Mouse (Mus musculus) bone marrow macrophage, adult 2 months (primary cell): Measurements from ENCODE around the gene Gm49321. TPM values are rescaled to one million over a fixed set of nuclear protein-coding genes. Genes with fewer than 3 reads are reported as not detected.

Experiments
- H3K27ac ChIP-seq: 2 replicates; pipeline ENCODE4 v1.5.1; 2012; ENCODE audit warnings: low read depth, low read length; ENCODE audit not compliant: insufficient read depth
- H3K4me1 ChIP-seq: 2 replicates; pipeline ENCODE4 v1.6.1; 2012; ENCODE audit warnings: low read length; ENCODE audit not compliant: control insufficient read depth, insufficient read depth
- H3K4me3 ChIP-seq: 2 replicates; pipeline ENCODE4 v1.5.1; 2012; ENCODE audit warnings: mild to moderate bottlenecking, low read length, moderate library complexity; ENCODE audit not compliant: insufficient read depth
- CTCF ChIP-seq: IDR thresholded peaks from 2 replicates; pipeline ENCODE4 v1.5.1; 2012; ENCODE audit warnings: low read depth, mild to moderate bottlenecking, low read length, moderate library complexity
- POLR2A ChIP-seq: IDR thresholded peaks from 2 replicates; pipeline ENCODE4 v1.6.1; 2012; ENCODE audit warnings: mild to moderate bottlenecking, low read depth, low read length, borderline replicate concordance
- polyA plus RNA-seq: library from polyadenylated mRNA; stranded (reverse); fragments of >200 nt; gene quantifications from 2 replicates; pipeline ENCODE4 v1.2.4, GENCODE M21; 2012; ENCODE audit not compliant: missing spikeins, insufficient read depth, insufficient read length

Gm49321 gene
- 6.1 and 7.1 TPM in 2 replicates for polyA plus RNA-seq

DNA sequence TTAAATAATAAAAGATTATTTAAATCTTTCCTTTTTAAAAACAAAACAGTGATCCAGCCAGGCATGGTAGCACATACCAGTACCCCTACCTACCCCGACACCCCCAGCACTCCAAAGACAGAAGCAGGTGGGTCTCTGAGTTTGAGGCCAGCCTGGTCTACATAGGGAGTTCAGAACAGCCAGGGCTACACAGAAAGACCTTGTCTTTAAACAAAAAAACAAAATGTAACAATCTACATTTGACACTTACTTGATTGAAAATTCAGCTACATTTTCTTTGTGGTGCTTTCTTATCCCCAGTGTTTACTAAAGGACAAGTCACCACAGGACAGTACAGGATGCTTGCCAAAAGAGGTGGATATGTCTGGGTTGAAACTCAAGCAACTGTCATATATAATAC lies at the start of gene Gm49321:
Gene Gm49321 (plus strand): TSS at position 301 of the 400 bp plus-strand sequence.
- peaks cover 2% of the 10 kb centered on the region; the same call in 1 of the 2 replicates for H3K4me1 ChIP-seq
- TF ChIP-seq POLR2A = no peak
- H3K27ac ChIP-seq = no peak within 1 kb of the TSS
- H3K4me3 ChIP-seq = no peak within 1 kb of the TSS

DNA sequence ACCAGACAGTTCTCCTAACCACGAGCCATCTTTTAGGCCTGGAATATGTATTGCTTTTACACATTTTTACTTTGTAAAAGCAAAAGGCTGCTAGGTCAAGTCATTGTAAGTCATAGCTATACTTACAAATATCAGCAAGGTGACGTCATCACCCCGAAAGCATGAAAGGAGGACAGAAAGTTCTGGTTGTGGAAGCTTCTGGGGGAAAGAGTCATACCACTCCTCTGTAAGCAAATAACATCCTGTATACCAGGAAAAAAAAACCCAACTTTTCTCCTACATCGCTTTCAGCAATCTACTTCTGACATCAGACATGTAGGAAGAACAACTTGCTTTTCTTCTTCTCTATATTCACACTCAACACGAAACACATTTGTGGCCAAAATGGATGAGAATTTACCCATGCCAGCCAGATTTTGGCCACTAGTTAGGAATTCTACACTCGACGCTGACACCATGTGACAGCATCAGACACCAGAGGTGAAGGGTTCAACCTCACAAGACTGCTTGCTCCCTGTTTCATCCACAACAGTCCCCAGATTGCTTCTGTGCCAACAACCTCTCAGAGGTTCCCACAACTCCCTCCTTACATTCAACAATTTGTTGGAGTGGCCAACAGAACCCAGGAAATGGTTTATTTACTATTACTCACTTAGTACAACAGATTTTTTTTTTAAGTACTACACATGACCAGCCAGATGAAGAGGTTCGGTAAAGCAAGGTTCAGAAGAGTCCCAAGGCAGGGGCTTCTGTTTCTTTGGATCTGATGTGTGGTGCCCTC lies 49.3 kb upstream of the Gm49321 start:
- no peak overlapping the region for H3K4me3 ChIP-seq
- no peak overlapping the region for H3K27ac ChIP-seq
- no peak for TF ChIP-seq CTCF
- H3K4me1 ChIP-seq = peaks cover 14% of the 10 kb centered on the region

DNA sequence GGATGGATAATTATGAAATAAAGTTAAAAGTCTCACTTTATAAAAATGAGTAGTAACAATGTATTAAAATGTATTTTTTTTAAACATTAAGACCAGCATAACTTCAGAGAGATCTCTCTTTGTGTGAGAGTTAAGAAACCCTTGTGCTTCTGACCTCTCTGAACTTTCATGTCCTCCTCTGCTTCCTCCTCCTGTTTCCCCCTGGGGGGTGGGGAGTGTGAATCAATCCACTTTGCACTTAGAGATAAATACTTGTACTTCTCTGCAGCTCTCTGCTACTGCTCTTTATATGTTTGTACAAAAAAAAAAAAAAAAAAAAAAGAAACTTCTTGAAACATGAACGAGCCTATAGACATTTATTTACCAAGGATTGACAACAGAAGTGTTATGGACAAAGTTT lies 47.9 kb upstream of the Gm49321 start:
- TF ChIP-seq POLR2A = no peak
- TF ChIP-seq CTCF = no peak
- Histone ChIP-seq H3K4me1 (peaks cover 11% of the 10 kb centered on the region), H3K4me3 (no peak overlapping the region), H3K27ac (no peak overlapping the region)

- no peak overlapping the region for H3K27ac ChIP-seq
- H3K4me1 ChIP-seq = peaks cover 11% of the 10 kb centered on the region
- no peak overlapping the region for H3K4me3 ChIP-seq
- no peak for TF ChIP-seq CTCF
Observed at GRCm38 (mm10) chr12:73890086-73890485, 47.4 kb upstream of the Gm49321 start.

DNA sequence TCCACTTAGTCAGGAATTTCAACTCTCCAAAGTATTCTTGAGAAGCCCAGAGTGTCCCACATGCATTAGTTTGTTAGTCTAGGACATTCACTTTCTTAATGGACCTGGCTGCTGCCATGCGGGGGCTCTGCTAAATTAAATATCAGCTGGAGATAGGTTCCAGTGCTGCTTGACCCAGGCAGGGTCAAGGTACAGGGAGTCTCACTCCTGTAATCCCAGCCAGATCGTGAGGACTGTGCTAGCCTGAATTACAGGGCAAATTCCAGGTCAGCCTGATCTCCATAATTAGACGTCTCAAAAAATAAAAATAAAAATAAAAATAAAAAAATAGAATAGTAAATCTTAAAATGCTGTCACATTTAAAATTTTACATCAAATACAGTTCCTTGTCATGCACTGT lies 44.8 kb upstream of the Gm49321 start:
- H3K4me1 ChIP-seq = peaks cover 18% of the 10 kb centered on the region

GRCm38 (mm10) chr12:73894838-73895237 lies 42.6 kb upstream of the Gm49321 start:
- Histone ChIP-seq H3K4me1 (peaks cover 20% of the 10 kb centered on the region), H3K27ac (no peak overlapping the region), H3K4me3 (no peak overlapping the region)
- no peak for TF ChIP-seq CTCF

More for the DNA sequence above, 44.8 kb upstream of the Gm49321 start:
- TF ChIP-seq POLR2A (no peak), CTCF (no peak)
- H3K27ac ChIP-seq = no peak overlapping the region
- H3K4me3 ChIP-seq = no peak overlapping the region

DNA sequence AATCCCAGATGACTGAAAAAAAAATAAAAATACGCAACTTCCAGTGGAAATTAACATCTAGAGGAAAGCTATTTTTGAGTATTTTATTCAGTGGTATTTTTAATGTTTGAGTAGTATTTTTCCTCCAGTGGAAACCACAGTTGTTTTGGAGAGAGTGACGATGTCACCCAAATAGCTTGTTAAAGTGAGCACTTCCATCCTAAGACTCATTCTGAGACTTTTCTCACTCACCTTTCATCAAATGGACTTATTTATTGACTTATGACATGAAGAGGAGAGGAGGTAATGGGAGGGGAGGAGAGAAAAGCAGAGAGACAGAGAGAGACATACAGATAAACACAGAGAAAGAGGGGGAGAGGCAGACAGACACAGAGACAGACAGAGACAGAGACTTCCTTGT lies 41.8 kb upstream of the Gm49321 start:
- Histone ChIP-seq H3K4me3 (no peak overlapping the region), H3K27ac (no peak overlapping the region), H3K4me1 (peaks cover 18% of the 10 kb centered on the region)
- TF ChIP-seq POLR2A = no peak
- no peak for TF ChIP-seq CTCF

DNA sequence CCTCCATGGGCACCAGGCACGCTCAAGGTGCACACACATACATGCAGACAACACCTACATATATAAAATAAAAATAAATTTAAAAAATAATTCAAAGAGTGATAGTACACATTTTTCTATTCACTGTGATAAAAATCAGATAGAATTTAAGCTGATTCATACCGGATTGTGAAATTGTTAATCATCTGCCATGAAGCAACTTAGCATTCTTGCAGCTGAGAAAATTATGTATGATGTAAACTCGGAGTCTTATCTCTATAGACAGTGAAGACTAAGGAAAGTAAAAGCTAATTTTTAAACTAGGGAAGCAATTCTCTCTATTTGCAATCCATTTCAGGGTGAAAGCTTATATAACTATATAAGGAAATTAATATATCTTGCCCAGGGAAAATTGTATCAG lies 41.0 kb upstream of the Gm49321 start:
- Histone ChIP-seq H3K4me1 (peaks cover 25% of the 10 kb centered on the region), H3K27ac (no peak overlapping the region), H3K4me3 (no peak overlapping the region)
- TF ChIP-seq POLR2A (no peak), CTCF (no peak)

DNA sequence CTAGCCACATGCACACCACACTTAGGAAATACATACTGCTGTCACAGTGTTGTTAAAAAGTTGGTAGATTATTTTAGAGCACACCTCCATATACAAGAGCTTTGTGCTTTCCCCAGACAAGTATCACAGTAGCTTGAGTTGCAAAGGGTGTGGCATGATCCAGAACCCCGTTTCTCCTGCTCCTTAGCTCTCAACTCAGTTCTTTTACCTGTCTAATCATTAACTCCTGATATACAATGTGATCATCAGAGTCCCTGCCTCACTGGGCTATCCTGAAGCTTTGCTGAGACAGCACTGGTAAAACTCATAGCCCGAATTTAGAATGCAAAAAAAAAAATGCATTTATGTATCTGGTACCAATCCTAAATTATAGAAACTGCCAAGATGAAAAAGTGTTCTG lies 39.2 kb upstream of the Gm49321 start:
- Histone ChIP-seq H3K4me3 (no peak overlapping the region), H3K27ac (no peak overlapping the region), H3K4me1 (peaks cover 26% of the 10 kb centered on the region)
- TF ChIP-seq CTCF (no peak), POLR2A (no peak)

DNA sequence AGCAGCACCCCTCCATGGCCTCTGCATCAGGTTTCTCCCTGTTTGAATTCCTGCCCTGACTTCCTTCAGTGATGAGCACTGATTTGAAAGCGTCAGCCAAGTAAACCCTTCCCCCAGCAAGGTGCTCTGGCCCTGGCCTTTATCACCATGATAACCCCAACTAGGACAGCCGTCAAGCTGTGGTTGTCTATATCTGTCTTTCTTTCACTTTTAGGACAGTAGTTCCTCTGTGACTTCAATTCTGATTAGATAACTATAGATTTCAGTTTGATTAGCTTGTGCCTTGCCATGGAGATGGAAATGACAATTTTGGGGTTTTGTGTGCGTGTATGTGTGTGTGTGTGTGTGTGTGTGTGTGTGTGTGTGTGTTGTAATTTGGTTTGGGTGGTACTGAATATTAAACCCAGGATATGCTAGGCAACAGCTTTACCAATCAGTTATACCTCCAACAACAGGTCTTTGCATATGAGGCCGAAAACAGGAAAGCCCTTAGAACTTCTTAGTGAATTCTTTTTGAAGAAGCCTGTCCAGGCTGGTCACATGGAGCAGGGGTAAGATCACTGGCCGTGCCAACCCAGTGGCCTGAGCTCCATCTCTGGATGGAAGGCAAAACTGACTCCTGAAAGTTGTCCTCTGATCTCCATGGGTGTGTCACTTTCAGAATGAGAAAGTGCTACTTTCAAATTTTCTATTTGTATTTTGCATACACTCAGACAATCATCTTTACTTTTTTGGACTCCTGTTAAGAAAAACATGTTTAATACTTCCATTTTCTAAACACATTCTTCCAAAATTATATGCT lies 33.1 kb upstream of the Gm49321 start:
- Histone ChIP-seq H3K4me1 (peaks cover 19% of the 10 kb centered on the region), H3K4me3 (no peak overlapping the region), H3K27ac (no peak overlapping the region)
- TF ChIP-seq CTCF (no peak), POLR2A (no peak)
